Mouse (Mus musculus) brain, embryonic 14.5 days (tissue): ENCODE measurements around the gene Tescl.

Source experiments
- CTCF ChIP-seq: fragments of 200-500 bp; IDR thresholded peaks from 2 replicates; pipeline ENCODE4 v1.5.1; 2012; ENCODE audit warnings: inconsistent platforms, mild to moderate bottlenecking, moderate library complexity, borderline replicate concordance; ENCODE audit not compliant: insufficient read depth, insufficient read length; ENCODE audit errors: extremely low read depth
- POLR2A ChIP-seq: fragments of 200-500 bp; IDR thresholded peaks from 2 replicates; pipeline ENCODE4 v1.6.1; 2012; ENCODE audit warnings: mild to moderate bottlenecking, inconsistent platforms, borderline replicate concordance; ENCODE audit not compliant: poor library complexity, insufficient read depth, insufficient read length, severe bottlenecking; ENCODE audit errors: extremely low read depth

DNA sequence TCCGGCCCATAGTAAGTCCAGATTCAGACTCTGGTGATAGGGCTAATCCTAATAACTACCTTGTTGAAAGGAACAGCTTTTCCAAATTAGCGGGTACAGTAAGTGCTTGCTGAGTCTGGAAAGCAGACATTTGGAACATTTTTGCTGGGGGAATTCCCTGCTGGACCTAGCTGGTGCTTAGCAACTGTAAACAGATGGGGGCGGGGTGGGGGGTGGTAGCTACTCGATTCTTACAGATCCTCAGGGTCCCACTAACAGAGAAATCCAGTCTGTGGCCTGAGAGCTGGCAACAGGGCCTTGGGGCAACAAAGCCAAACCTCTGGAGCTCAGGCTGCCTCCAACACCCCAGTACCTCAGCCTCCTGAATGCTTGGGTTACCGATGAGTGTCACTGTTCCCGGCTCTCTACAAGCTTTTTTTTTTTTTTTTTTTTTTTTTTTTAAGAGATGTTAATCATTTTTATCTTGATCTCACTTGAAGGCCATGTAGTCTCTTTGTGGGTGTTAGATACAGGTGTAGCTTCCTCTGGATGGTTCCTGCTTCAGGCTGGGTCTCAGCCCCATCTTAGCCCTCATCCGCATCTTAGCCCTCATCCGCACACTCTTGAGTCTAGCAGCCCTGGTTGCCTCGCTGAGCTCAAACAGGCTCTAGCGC lies 44.4 kb upstream of the Tescl start:
- no peak for TF ChIP-seq CTCF
- no peak for TF ChIP-seq POLR2A
